Mouse (Mus musculus) frontal cortex, adult 2 months (tissue): ENCODE data around the gene Fxyd4. TPM values are rescaled to one million over a fixed set of nuclear protein-coding genes. Genes with fewer than 3 reads are reported as not detected.

Source experiments
- DNase-seq, 2 experiments: peaks; one replicate each; pipeline ENCODE4 v3.0.0; 2022; ENCODE audit warnings: low spot score in 1 of 2; ENCODE audit errors: extremely low spot score in 1 of 2
- polyA plus RNA-seq: library from polyadenylated mRNA; depleted of rRNA; stranded (reverse); fragments of >200 nt; gene quantifications from 2 replicates; pipeline ENCODE4 v1.2.3, GENCODE M21; 2012

Fxyd4 gene
- polyA plus RNA-seq, 1 experiment: 0.08 TPM

GRCm38 (mm10) chr6:117920659-117921640, 16.5 kb downstream of the Fxyd4 start:
- peak in 1 of 2 experiments; percentile 59 for DNase-seq

GRCm38 (mm10) chr6:117918043-117918442, 19.4 kb downstream of the Fxyd4 start:
- no peak for DNase-seq

DNA sequence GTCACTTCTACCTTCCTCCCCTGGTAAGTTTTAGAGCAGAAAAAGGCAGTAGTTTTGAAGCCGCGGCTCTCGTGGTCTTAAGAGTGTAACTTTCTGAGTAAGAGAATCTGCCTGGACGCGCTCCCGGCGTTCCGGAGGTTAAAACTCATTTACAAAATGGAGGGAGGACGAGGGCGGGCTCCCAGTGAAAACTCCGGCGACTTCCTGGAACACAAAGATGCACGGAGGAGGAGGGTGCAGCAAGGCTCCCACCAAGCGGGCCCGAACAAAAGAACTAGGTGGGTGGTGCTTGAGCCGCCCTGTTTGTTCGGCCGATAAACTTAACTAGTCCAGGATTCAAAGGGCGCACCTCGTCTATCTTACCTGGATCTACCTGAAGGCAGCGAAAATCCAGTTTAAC, 19.9 kb downstream of the Fxyd4 start:
- DNase-seq: peak; percentile 34 to 59

GRCm38 (mm10) chr6:117916737-117917426, 20.6 kb downstream of the Fxyd4 start:
- peak; percentile 17 to 52 for DNase-seq

DNA sequence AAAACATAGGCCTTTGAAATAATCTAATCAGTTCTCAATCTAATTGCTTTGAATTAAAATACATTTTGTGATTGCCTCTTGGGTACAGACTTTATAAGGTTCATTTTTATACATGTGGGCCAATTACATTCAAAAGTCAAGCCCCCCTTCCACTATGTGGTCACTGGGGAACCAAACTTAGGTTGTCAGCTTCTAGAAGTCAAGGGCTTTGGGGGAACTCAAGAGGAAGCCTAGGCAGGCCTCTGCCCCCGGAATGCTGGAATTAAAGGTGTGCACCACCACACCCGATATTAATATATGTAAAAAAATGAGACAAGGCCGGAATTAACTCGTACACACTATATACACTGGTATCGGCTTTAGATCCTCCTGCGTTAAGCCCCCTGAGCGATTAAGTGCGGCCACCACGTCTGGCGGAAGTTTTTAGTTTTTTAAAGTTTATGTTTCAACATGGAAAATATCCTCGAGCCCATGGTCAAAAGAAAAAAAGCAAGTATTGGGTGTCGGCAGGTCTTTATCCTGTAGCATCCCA, 21.2 kb downstream of the Fxyd4 start:
- DNase-seq: no peak

- no peak for DNase-seq
Observed at GRCm38 (mm10) chr6:117914541-117914940, 23.0 kb downstream of the Fxyd4 start.

DNA sequence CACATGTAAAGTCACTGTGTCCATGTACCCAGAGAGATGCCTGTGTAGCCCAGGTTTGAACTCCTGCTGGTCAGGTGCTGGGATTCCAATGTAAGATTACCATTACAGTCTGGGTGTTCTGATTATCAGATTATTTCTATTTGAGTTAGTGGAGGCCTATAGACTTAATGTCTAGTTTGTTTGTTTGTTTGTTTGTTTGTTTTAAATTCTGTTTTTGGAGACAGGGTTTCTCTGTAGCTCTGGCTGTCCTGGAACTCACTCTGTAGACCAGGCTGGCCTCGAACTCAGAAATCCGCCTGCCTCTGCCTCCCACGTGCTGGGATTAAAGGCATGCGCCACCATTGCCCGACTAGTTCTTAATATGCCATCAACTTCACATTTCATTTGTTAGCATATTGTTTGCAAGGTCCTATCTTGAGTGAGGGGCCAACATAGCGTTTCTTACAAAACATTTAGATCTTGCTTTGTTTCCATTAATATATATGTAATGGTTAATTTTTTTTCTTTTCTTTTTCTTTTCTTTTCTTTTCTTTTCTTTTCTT, 27.3 kb downstream of the Fxyd4 start:
- DNase-seq: no peak

DNA sequence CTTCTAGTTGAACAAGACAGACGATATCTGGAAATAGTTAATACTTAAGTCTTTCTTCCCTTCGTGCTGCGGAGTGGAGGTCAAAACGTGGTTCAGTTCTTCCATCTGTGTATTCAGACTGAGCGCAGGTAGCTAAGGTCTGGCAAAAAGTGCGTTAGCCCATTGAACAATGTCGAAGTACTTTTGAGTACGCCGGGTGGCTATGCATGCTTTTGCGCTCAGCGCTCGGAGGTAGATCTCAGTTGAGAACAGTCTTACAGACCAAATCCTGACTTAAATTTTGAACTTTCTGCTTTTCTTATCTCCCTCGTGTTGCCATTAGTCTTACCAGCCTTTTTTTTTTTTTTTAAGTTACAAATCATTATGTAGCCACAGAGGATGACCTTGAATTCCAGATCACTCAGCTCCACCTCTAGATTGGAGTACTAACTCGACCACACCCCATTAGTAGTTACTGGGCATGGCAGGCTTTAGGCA, 29.0 kb downstream of the Fxyd4 start:
- DNase-seq: no peak

GRCm38 (mm10) chr6:117907979-117908355, 29.5 kb downstream of the Fxyd4 start:
- DNase-seq: no peak

DNA sequence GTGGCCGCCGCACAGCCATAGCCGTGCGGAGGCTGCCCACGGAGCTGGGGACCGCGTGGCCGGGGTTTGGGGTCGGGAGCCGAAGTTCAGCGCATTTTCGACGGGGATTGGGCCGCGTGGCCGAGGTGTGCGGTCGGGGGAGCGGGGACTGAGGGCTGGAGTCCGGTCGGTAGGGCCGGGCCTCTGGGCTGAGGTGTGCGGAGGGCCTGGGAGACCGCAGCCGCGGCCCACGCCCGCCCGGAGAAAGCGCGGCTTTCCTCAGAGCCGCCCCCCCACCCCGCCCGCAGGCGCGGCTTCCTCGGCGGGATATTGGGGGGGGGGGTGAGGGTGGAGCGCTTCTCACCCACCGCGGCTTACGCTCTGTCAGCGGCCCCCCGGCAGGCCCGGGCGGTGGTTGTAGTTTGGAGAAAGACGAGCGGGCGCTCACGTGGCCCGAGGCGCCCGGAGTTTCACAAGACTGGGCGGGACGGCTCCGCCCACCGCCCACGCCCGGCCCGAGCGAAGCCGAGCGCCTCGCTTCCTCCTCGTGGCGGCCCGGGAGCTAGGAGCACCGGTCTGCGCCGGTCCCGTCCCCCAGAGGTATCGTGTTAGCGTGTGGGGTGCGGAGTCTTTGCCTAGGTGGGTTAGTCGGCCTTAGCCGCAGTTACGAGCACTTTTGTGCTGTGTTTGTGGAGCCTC, 30.1 kb downstream of the Fxyd4 start:
- peak; percentile 9 to 61 for DNase-seq

GRCm38 (mm10) chr6:117906590-117907271, 30.8 kb downstream of the Fxyd4 start:
- DNase-seq: peak; percentile 95 to 98

GRCm38 (mm10) chr6:117906015-117906531, 31.4 kb downstream of the Fxyd4 start:
- DNase-seq: peak; percentile 50 to 68

- no peak for DNase-seq
Observed at GRCm38 (mm10) chr6:117905260-117905930, 32.1 kb downstream of the Fxyd4 start.

- no peak for DNase-seq
Observed at GRCm38 (mm10) chr6:117903836-117904235, 33.7 kb downstream of the Fxyd4 start.

DNA sequence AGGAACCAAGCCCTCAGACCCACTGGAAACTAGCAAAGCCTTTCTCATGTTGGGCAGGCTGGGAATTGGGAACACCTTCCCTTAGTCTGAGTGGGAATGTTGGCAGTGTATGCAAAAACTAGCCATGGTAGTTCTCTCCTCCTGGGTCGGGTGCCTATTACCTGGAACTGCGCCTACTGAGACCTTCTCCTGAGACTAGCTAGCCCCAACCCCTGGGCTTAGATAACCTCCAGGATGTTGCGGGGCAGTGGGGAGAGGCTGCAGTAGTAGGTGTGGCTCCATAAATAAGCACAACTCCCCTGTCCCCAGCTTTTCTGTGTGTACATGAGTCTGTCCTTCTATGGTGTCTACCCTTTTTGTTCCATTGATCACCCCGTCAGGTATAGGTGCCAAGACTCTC, 34.9 kb downstream of the Fxyd4 start:
- no peak for DNase-seq

- DNase-seq: no peak
Observed at GRCm38 (mm10) chr6:117901510-117902402, 35.7 kb downstream of the Fxyd4 start.

DNA sequence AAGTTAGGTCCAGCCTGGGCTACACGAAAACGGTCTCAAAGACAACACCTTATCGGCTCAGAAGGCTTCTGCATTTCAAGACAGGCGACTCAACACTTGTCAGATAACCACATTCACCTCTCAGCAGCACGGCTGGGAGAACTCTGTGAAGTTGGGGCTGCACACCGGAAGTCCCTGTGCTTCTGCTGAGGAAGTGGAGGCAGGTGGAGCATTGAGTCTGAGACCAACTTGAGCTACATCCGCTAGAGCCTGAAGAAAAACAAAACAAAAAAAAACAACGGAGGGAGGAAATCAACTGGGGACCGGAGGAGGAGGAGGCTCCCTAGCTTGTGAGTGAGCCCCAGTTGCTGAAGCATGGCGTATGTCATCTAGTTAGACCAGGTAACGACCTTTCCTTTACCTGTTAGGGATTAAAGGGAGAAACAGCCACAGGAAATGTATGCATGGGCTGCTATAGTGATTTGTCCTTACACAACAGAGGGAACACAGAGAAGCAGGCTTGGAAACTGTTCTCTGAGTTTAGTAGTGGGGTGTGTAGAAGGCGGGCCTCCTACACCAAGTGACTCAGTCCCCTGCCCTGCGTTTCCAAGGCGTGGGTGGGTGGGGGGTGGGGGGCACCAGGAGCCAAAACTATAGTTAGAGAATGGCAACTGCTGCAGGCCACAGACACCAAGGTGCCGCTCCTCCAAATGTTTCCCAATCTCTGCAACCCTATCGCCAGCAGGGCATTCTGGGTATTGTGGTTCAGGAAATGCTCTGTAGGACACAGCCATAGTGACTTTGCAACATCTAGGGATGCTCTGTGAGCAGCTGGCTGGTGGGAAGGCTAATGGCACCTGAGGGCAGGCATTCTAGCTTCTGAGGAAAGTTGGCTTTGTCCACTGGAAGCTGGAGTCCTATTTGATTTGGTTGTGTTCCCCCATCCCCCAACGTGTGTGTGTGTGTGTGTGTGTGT, 37.1 kb downstream of the Fxyd4 start, which contains the start of gene Hnrnpf:
Gene Hnrnpf (plus strand): TSS at position 199 of the 955 bp plus-strand sequence.
- DNase-seq: peak; percentile 29 to 53
